Mouse (Mus musculus) heart, postnatal 0 days (tissue): ENCODE measurements around the gene Tha1. TPM values are rescaled to one million over a fixed set of nuclear protein-coding genes. Genes with fewer than 3 reads are reported as not detected.

Source experiments
- ATAC-seq: fragments of 200-750 bp; cut with Nextera tagmentation; 2 replicates; pipeline ENCODE4 v1.8.0; 2017; ENCODE audit warnings: low read depth, moderate number of reproducible peaks, moderate library complexity; ENCODE audit not compliant: insufficient read depth
- DNase-seq: peaks from one replicate; pipeline ENCODE4 v3.0.0-alpha.2; 2016; ENCODE audit warnings: low spot score
- H3K27ac ChIP-seq: fragments of 300-500 bp; sonication (generic); 2 replicates; pipeline ENCODE4 v1.5.1; 2014; ENCODE audit warnings: low read depth, mild to moderate bottlenecking
- H3K27me3 ChIP-seq: fragments of 300-500 bp; sonication (generic); 2 replicates; pipeline ENCODE4 v1.6.1; 2014; ENCODE audit warnings: low read length, mixed read lengths; ENCODE audit not compliant: control insufficient read depth, insufficient read depth
- H3K36me3 ChIP-seq: fragments of 300-500 bp; sonication (generic); replicated peaks from 2 replicates; pipeline ENCODE4 v1.6.1; 2014; ENCODE audit warnings: low read length, mixed read lengths; ENCODE audit not compliant: control insufficient read depth, insufficient read depth
- H3K4me1 ChIP-seq: fragments of 300-500 bp; sonication (generic); 2 replicates; pipeline ENCODE4 v1.6.1; 2014; ENCODE audit warnings: antibody characterized with exemption; ENCODE audit not compliant: control insufficient read depth, insufficient read depth
- H3K4me2 ChIP-seq: fragments of 300-500 bp; sonication (generic); 2 replicates; pipeline ENCODE4 v1.6.1; 2014; ENCODE audit warnings: low read depth, mild to moderate bottlenecking, low read length, moderate library complexity
- H3K4me3 ChIP-seq: fragments of 300-500 bp; sonication (generic); 2 replicates; pipeline ENCODE4 v1.5.1; 2014; ENCODE audit warnings: low read depth, low read length
- H3K9ac ChIP-seq: fragments of 300-500 bp; sonication (generic); replicated peaks from 2 replicates; pipeline ENCODE4 v1.6.1; 2014; ENCODE audit warnings: low read depth, low read length, mixed read lengths
- H3K9me3 ChIP-seq: fragments of 300-500 bp; sonication (generic); replicated peaks from 2 replicates; pipeline ENCODE4 v1.6.1; 2016; ENCODE audit warnings: low read length; ENCODE audit not compliant: control insufficient read depth
- CTCF ChIP-seq: IDR thresholded peaks from 2 replicates; pipeline ENCODE4 v1.5.1; 2016; ENCODE audit warnings: antibody characterized with exemption, control low read depth, low read depth
- EP300 ChIP-seq: IDR thresholded peaks from 2 replicates; pipeline ENCODE4 v1.6.1; 2016; ENCODE audit warnings: antibody characterized with exemption, low read depth
- WGBS: fragments of 180-500 bp; shearing (Covaris S2); extraction: QIAGEN DNeasy Blood & Tissue Kit; methylation state at CpG from one replicate; pipeline ENCODE4 v1.1.7; 2014; 5-methylcytosine and 5-hydroxymethylcytosine counted together
- polyA plus RNA-seq: library from polyadenylated mRNA; unstranded; fragments of >200 nt; fragmentation: Nextera tagmentation; extraction: Ambion mirVana; gene quantifications from 2 replicates; pipeline ENCODE4 v1.2.1, GENCODE M21; 2015
- total RNA-seq: library from RNA; depleted of rRNA; stranded (reverse); fragments of >200 nt; gene quantifications from 2 replicates; pipeline ENCODE4 v1.2.3, GENCODE M21; 2014; ENCODE audit warnings: low replicate concordance

Tha1 gene
- total and polyA plus RNA-seq, 2 experiments from 2014 or later = 7.8 to 9.4 TPM

DNA sequence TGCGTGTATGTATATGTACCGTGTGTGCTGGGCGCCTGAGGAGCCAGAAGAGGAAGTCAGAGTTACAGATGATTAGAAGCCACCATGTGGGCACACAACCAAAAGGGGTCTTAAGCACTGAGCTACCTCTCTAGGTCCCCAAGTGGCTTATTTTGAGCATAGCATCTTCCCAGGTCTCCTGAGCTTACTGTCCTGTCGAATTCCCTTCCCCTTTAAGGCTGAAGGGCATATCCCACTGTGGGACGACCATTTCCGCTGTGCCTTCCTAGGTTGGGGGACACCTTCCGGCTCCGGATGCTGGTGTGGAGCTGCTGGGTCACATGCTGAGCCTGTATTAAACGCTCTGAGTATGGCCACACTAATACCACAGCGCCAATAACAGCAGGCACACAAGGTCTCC lies 21.4 kb upstream of the Tha1 start:
- ATAC-seq = no peak
- Histone ChIP-seq H3K36me3 (no peaks in the 10 kb centered on the region), H3K4me2 (no peak overlapping the region), H3K9me3 (no peaks in the 10 kb centered on the region), H3K4me3 (no peak overlapping the region), H3K27me3 (no peaks in the 10 kb centered on the region), H3K9ac (no peak overlapping the region), H3K27ac (no peak overlapping the region), H3K4me1 (peaks cover 7% of the 10 kb centered on the region; the same call in 1 of the 2 replicates)
- TF ChIP-seq CTCF = no peak
- TF ChIP-seq EP300 = no peak
- no peak for DNase-seq
- 55% methylated on average over 10 of the region's 10 CpGs for WGBS

- no peak for ATAC-seq
- no peak overlapping the region; the same call in 1 of the 2 replicates for H3K27ac ChIP-seq
- 61% methylated on average over 6 of the region's 6 CpGs for WGBS
- no peaks in the 10 kb centered on the region for H3K36me3 ChIP-seq
- no peak overlapping the region for H3K9ac ChIP-seq
- no peak overlapping the region for H3K4me2 ChIP-seq
- TF ChIP-seq EP300 (no peak), CTCF (no peak)
- H3K4me1 ChIP-seq = peaks cover 11% of the 10 kb centered on the region
- DNase-seq = no peak
- H3K27me3 ChIP-seq = peaks cover 9% of the 10 kb centered on the region; the same call in 1 of the 2 replicates
- no peak overlapping the region for H3K4me3 ChIP-seq
- H3K9me3 ChIP-seq = no peaks in the 10 kb centered on the region
These were observed 18.9 kb upstream of the Tha1 start for GRCm38 (mm10) chr11:117892199-117892598.

GRCm38 (mm10) chr11:117891581-117892175 lies 18.4 kb upstream of the Tha1 start:
- Histone ChIP-seq H3K4me1 (peaks cover 11% of the 10 kb centered on the region), H3K4me2 (no peak overlapping the region), H3K27me3 (peaks cover 9% of the 10 kb centered on the region; the same call in 1 of the 2 replicates), H3K27ac (peak overlapping the region; percentile 24; the same call in 1 of the 2 replicates), H3K9ac (no peak overlapping the region), H3K9me3 (no peaks in the 10 kb centered on the region), H3K36me3 (no peaks in the 10 kb centered on the region), H3K4me3 (no peak overlapping the region)
- TF ChIP-seq EP300 (no peak), CTCF (no peak)
- ATAC-seq (no peak), DNase-seq (no peak)
- WGBS = 85% methylated on average over 19 of the region's 19 CpGs

DNA sequence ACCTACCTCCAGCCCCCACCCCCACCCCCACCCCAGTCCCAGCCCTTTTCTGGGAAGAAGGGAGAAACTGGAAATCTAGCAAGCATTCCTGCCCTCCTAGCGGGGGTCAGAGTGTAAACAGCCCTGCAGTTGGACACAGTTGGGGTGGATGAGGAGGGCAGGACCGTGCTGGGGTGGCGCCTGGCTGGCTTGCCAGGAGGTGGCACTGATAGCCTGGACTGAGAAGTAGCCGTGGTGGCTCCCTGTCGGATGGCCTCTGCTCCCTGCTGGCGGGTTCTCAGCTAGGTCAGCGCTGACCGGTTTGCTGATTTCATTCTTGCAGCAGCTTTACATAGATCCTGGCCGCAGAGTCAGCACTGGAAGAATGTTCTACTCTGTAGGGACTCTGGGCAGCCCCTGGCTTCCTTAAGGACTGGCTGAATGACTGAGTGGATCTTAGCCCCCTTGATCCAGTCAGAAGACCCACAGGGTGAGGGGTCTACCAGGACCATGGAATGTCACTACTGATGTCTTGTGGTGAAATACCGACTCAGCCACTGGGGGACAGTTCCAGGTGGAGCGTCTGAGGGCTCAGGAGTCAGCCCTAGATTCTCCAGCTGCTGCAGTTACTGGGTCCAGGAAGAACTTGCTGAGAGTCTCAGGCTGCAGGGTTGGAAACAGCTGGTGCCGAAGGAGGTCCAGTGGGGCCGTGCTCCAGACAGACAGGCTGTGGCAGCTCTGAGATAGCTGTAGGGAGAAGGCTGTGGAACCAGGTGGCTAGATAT lies 17.4 kb upstream of the Tha1 start:
- DNase-seq (peak; percentile 23), ATAC-seq (peak; percentile 55)
- Histone ChIP-seq H3K4me2 (no peak overlapping the region), H3K27ac (peak overlapping the region; percentile 24; the same call in 1 of the 2 replicates), H3K9me3 (no peaks in the 10 kb centered on the region), H3K4me3 (no peak overlapping the region), H3K9ac (0 out of 2 replicates have a peak overlapping the region, but pooled peaks have one; percentile 7), H3K27me3 (peaks cover 9% of the 10 kb centered on the region; the same call in 1 of the 2 replicates), H3K36me3 (no peaks in the 10 kb centered on the region), H3K4me1 (peaks cover 11% of the 10 kb centered on the region)
- TF ChIP-seq CTCF (peak; percentile 36), EP300 (no peak)
- WGBS = 35% methylated on average over 13 of the region's 13 CpGs

- no peak overlapping the region for H3K4me3 ChIP-seq
- DNase-seq (no peak), ATAC-seq (no peak)
- H3K36me3 ChIP-seq = no peaks in the 10 kb centered on the region
- 45% methylated on average over 11 of the region's 11 CpGs for WGBS
- no peaks in the 10 kb centered on the region for H3K9me3 ChIP-seq
- H3K27ac ChIP-seq = no peak overlapping the region
- H3K4me2 ChIP-seq = no peak overlapping the region
- peaks cover 11% of the 10 kb centered on the region for H3K4me1 ChIP-seq
- no peak for TF ChIP-seq CTCF
- TF ChIP-seq EP300 = no peak
- 0 out of 2 replicates have a peak overlapping the region, but pooled peaks have one; percentile 7 for H3K9ac ChIP-seq
- H3K27me3 ChIP-seq = peaks cover 9% of the 10 kb centered on the region; the same call in 1 of the 2 replicates
These were observed 16.6 kb upstream of the Tha1 start for GRCm38 (mm10) chr11:117889887-117890340.
